Mouse (Mus musculus): ENCODE measurements around the gene Mrps36.
A peak's percentile ranks its signal among the peaks of the same experiment; 100 is the strongest.
"Not testable (repeated sequence)": the region's sequence is repeated elsewhere in the genome, so short reads cannot be mapped to it uniquely, and the experiment has no call there.

The Mrps36 gene

GRCm38 (mm10) chr13:100732756-100733155, 11.7 kb downstream of the Mrps36 start:
- no peak for DNase-seq (ENCODE audit: low spot score in 2 of 2)

GRCm38 (mm10) chr13:100731462-100732046, 12.9 kb downstream of the Mrps36 start:
- not testable (repeated sequence) for DNase-seq (ENCODE audit: low spot score in 2 of 2)

- peak; percentile 88 to 91 for DNase-seq (ENCODE audit: low spot score in 2 of 2)
These were observed 13.6 kb downstream of the Mrps36 start, which contains the start of gene Cdk7 for GRCm38 (mm10) chr13:100730861-100731176. Cdk7 (minus strand) TSS chr13:100730939.

- no peak for DNase-seq (ENCODE audit: low spot score in 2 of 2)
These were observed 14.2 kb downstream of the Mrps36 start for GRCm38 (mm10) chr13:100730153-100730860.

GRCm38 (mm10) chr13:100728530-100728929, 15.9 kb downstream of the Mrps36 start:
- not testable (repeated sequence) for DNase-seq (ENCODE audit: low spot score in 2 of 2)

- DNase-seq (ENCODE audit: low spot score in 2 of 2), result no peak
These were observed 16.4 kb downstream of the Mrps36 start for GRCm38 (mm10) chr13:100728086-100728485.

- DNase-seq (ENCODE audit: low spot score in 2 of 2), result no peak
These were observed 19.3 kb downstream of the Mrps36 start for GRCm38 (mm10) chr13:100725194-100725593.

- no peak for DNase-seq (ENCODE audit: low spot score in 2 of 2)
These were observed 20.3 kb downstream of the Mrps36 start for GRCm38 (mm10) chr13:100724051-100724754.

GRCm38 (mm10) chr13:100721656-100722055, 22.8 kb downstream of the Mrps36 start:
- no peak for DNase-seq (ENCODE audit: low spot score in 2 of 2)

GRCm38 (mm10) chr13:100715467-100715866, 29.0 kb downstream of the Mrps36 start:
- DNase-seq (ENCODE audit: low spot score in 2 of 2), result no peak

GRCm38 (mm10) chr13:100706206-100706605, 38.3 kb downstream of the Mrps36 start:
- DNase-seq (ENCODE audit: low spot score in 2 of 2), result no peak

GRCm38 (mm10) chr13:100703468-100703867, 41.0 kb downstream of the Mrps36 start:
- DNase-seq (ENCODE audit: low spot score in 2 of 2), result no peak

GRCm38 (mm10) chr13:100698866-100699265, 45.6 kb downstream of the Mrps36 start:
- no peak for DNase-seq (ENCODE audit: low spot score in 2 of 2)

- DNase-seq (ENCODE audit: low spot score in 2 of 2), result no peak
These were observed 46.9 kb downstream of the Mrps36 start for GRCm38 (mm10) chr13:100697541-100697940.

- DNase-seq (ENCODE audit: low spot score in 2 of 2), result no peak
These were observed 56.9 kb downstream of the Mrps36 start for GRCm38 (mm10) chr13:100687513-100687912.

All from spleen, postnatal 36 days (tissue).